In the genomic region with DNA sequence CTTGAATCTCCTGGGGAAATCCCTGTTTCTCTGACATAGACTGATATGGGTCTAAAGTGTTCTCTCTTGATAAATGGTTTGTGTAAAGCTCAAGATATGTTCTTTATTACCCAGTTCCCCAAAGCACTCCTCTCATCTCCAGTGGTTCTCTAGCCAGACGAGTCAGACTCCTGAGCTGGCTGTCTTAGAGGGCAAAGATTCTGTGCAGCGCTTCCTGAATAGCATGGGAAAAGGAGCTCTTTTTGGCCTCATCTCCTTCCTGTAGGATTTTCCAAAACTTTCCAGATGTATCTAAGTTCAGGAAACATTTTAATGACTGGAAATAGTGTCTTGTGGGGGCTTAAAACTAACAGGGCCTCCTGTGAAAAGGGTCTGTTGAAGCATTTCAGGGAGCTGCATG, we compare ENCODE assay signal across 13 mouse cellular contexts.
DNase-seq lines count a peak whose midpoint lies in the region; ATAC-seq lines count a peak whose summit lies in the region.
"Had no signal": no experiment of that assay in that cellular context is flagged by ENCODE, and none has a peak within 500 bp of the region (broad histone marks: within the 10 kb centered on the region; RNA-seq: fewer than 3 reads in every experiment).

No protein-coding gene starts in this region.

- no peak overlapping the region for H3K4me2 ChIP-seq in heart, embryonic 13.5 days
- no peak overlapping the region for H3K4me2 ChIP-seq in lung, embryonic 15.5 days
- H3K4me2 ChIP-seq in heart, embryonic 14.5 days (ENCODE audit: low read length), result no peak overlapping the region
- H3K4me2 ChIP-seq in stomach, embryonic 15.5 days, result no peak overlapping the region
- H3K4me2 ChIP-seq: neural tube, embryonic 15.5 days had no signal

- no peak overlapping the region for H3K9ac ChIP-seq in heart, embryonic 13.5 days
- no peak overlapping the region for H3K9ac ChIP-seq in lung, embryonic 15.5 days
- no peak overlapping the region for H3K9ac ChIP-seq in heart, embryonic 14.5 days (ENCODE audit: low read length)
- H3K9ac ChIP-seq in stomach, embryonic 15.5 days, result no peak overlapping the region
- H3K9ac ChIP-seq: liver, embryonic 14.5 days; neural tube, embryonic 15.5 days had no signal

- peaks cover 9% of the 10 kb centered on the region for H3K4me1 ChIP-seq in heart, embryonic 13.5 days
- H3K4me1 ChIP-seq in lung, embryonic 15.5 days, result 0 out of 2 replicates have a peak, but pooled peaks cover 9% of the 10 kb centered on the region
- H3K4me1 ChIP-seq in heart, embryonic 14.5 days (ENCODE audit: control insufficient read depth in 2 of 2, insufficient read depth in 2 of 2, low read length in 2 of 2), result peaks cover 2 to 3% of the 10 kb centered on the region in 2 experiments; a peak in 3 of 4 replicates
- 0 out of 2 replicates have a peak, but pooled peaks cover 9% of the 10 kb centered on the region for H3K4me1 ChIP-seq in stomach, embryonic 15.5 days
- H3K4me1 ChIP-seq: neural tube, embryonic 15.5 days had no signal

- DNase-seq in heart, postnatal 14 days, result no peak
- DNase-seq in lung, postnatal 25 days (ENCODE audit: low spot score), result no peak
- DNase-seq: right cerebral cortex, postnatal 14 days; thymus, postnatal 14 days had no signal

- intact Hi-C loops in heart, postnatal 14 days (cut with DNase I), result no loop called here

- no peak overlapping the region for H3K4me3 ChIP-seq in heart, embryonic 13.5 days
- no peak overlapping the region for H3K4me3 ChIP-seq in lung, embryonic 15.5 days
- H3K4me3 ChIP-seq in heart, embryonic 14.5 days (ENCODE audit: control insufficient read depth in 1 of 2, insufficient read depth in 1 of 2, low read depth in 1 of 2, low read length in 2 of 2), result no peak overlapping the region
- no peak overlapping the region for H3K4me3 ChIP-seq in stomach, embryonic 15.5 days (replicated peaks)
- H3K4me3 ChIP-seq: erythroblast, embryonic 14.5 days; neural tube, embryonic 15.5 days had no signal

- no peaks in the 10 kb centered on the region; the same call in 1 of the 2 replicates for H3K9me3 ChIP-seq in heart, embryonic 13.5 days
- H3K9me3 ChIP-seq in lung, embryonic 15.5 days, result peaks cover 4% of the 10 kb centered on the region; the same call in 1 of the 2 replicates
- peaks cover 5% of the 10 kb centered on the region for H3K9me3 ChIP-seq in heart, embryonic 14.5 days (ENCODE audit: control insufficient read depth, low read length)
- no peaks in the 10 kb centered on the region for H3K9me3 ChIP-seq in stomach, embryonic 15.5 days
- H3K9me3 ChIP-seq: neural tube, embryonic 15.5 days had no signal

- H3K27me3 ChIP-seq in heart, embryonic 13.5 days (replicated peaks), result no peaks in the 10 kb centered on the region
- H3K27me3 ChIP-seq in lung, embryonic 15.5 days, result no peaks in the 10 kb centered on the region
- no peaks in the 10 kb centered on the region for H3K27me3 ChIP-seq in heart, embryonic 14.5 days (ENCODE audit: control insufficient read depth, insufficient read depth, low read length)
- no peaks in the 10 kb centered on the region for H3K27me3 ChIP-seq in stomach, embryonic 15.5 days (replicated peaks)
- H3K27me3 ChIP-seq: neural tube, embryonic 15.5 days had no signal

- no peaks in the 10 kb centered on the region for H3K36me3 ChIP-seq in heart, embryonic 13.5 days
- no peaks in the 10 kb centered on the region for H3K36me3 ChIP-seq in lung, embryonic 15.5 days
- no peaks in the 10 kb centered on the region for H3K36me3 ChIP-seq in heart, embryonic 14.5 days (ENCODE audit: control insufficient read depth, insufficient read depth, low read length)
- H3K36me3 ChIP-seq in stomach, embryonic 15.5 days, result no peaks in the 10 kb centered on the region
- H3K36me3 ChIP-seq: neural tube, embryonic 15.5 days had no signal

- H3K27ac ChIP-seq in heart, embryonic 13.5 days (replicated peaks), result peak overlapping the region; percentile 51
- H3K27ac ChIP-seq in lung, embryonic 15.5 days, result peak overlapping the region; percentile 15; the same call in 1 of the 2 replicates
- H3K27ac ChIP-seq in heart, embryonic 14.5 days (replicated peaks in 1 of 2; ENCODE audit: control insufficient read depth in 1 of 2, insufficient read depth in 1 of 2, low read depth in 2 of 2, low read length in 2 of 2), result peak overlapping the region; percentile 27 to 41; a peak in 3 of 4 replicates
- peak overlapping the region; percentile 53 for H3K27ac ChIP-seq in stomach, embryonic 15.5 days
- H3K27ac ChIP-seq: liver, embryonic 14.5 days; neural tube, embryonic 15.5 days had no signal

- ATAC-seq in heart, embryonic 13.5 days (ENCODE audit: extremely low read depth, insufficient number of reproducible peaks, low FRiP score, low TSS enrichment), result no peak
- ATAC-seq in lung, embryonic 15.5 days (ENCODE audit: borderline replicate concordance, extremely low read depth, low FRiP score, low TSS enrichment), result no peak
- ATAC-seq in heart, embryonic 14.5 days (ENCODE audit: insufficient number of reproducible peaks, insufficient read depth, low FRiP score, low read depth), result no peak
- no peak for ATAC-seq in stomach, embryonic 15.5 days (ENCODE audit: insufficient read depth, low FRiP score, low read depth)
- ATAC-seq in inflammation-experienced regulatory T-cells, adult 6 months, result no peak
- ATAC-seq: activated CD4-positive, CD25-positive, alpha-beta regulatory T cell, adult 4 months had no signal

- WGBS in heart, embryonic 13.5 days, result 57% methylated on average over 2 of the region's 2 CpGs
- 57% methylated on average over 2 of the region's 2 CpGs for WGBS in lung, embryonic 15.5 days
- 56% methylated on average over 2 of the region's 2 CpGs for WGBS in heart, embryonic 14.5 days
- 54% methylated on average over 2 of the region's 2 CpGs for WGBS in stomach, embryonic 15.5 days
